Mouse (Mus musculus) 3134 (cell line): Measurements from ENCODE around the gene Fndc11.
A peak's percentile ranks its signal among the peaks of the same experiment; 100 is the strongest.
"Not testable (repeated sequence)": the region's sequence is repeated elsewhere in the genome, so short reads cannot be mapped to it uniquely, and the experiment has no call there.

Experiments
- DNase-seq: peaks from one replicate; pipeline ENCODE4 v3.0.0-alpha.2; 2011; ENCODE audit warnings: low spot score; ENCODE audit not compliant: insufficient read length; ENCODE audit errors: extremely low read depth

Fndc11 gene

DNA sequence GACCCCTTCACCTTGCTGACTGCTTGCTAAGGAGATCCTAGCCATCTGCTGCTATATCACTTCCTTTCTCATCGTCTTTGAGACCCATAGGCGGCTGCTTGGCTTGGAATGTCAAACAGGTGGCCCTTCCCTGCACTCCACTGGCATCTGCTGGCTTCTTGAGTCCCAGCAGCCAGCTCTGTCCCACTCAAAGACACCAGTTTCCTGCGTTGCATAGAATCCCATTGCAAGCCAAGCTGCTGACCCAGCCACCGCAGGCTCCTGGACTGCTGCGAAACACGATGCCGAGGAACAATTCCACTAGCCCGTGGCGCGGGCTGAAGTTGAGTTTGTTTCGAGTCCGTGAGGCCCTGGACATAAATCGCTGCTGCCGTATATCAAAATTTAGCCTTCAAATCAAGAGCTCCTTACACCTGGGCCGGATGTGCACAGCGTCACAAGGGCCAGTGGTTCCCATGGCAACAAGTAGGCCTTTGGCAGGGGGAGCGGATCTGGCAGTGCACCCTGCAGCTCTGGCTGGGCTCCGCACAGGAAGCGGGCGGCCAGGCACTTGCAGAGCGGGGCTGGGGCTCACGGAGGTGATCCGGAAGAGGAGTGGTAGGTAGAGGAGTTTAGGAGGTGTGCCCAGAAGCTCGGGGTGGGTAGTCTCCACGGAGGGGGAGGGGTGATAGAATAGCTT, at the start of gene Fndc11:
Fndc11 (plus strand) TSS at position 476 of the 679 bp plus-strand sequence.
- no peak for DNase-seq

GRCm38 (mm10) chr2:181174646-181175045, 45.2 kb upstream of the Fndc11 start:
- no peak for DNase-seq

- DNase-seq = no peak
Observed at GRCm38 (mm10) chr2:181178015-181178414, 41.8 kb upstream of the Fndc11 start.

DNA sequence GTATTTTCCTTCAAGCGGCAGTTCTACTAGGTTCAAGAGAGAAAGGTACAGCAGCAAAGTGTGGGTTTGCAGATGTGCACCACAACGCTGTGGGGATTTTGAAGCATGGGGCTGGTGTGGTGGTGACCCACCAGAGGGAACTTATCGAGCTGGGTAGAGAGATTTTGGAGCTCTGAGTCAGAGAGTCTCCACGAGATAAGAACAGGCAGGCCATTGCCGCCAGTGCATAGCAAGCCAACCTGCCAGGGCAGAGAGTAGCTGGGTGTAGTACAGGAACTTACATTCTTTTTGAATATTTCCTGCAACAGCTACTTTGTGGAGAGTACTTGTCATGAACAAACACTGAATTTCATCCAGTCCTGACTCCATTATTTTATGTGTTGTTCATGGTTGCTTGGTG, 41.3 kb upstream of the Fndc11 start:
- no peak for DNase-seq

DNA sequence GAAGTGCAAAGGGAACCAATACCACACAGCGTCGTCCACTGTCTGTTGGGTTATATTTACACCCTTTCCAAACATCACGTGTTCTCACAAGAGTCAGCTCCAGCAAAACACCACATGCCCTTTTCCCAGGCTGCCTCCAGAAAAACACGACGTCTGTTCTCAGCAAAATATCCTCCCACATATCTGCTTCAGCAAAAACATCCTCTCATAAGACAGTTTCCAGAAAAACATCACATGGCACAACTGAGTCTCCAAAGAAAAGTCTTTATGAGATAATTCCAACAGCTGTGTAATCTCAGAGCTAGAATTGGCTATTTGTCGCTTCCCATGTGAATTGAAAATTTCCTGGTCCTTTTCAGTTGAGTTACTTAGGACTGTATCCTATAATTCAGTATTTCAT, 38.9 kb upstream of the Fndc11 start:
- DNase-seq = no peak

GRCm38 (mm10) chr2:181186635-181187034, 33.2 kb upstream of the Fndc11 start:
- DNase-seq = peak; percentile 80

DNA sequence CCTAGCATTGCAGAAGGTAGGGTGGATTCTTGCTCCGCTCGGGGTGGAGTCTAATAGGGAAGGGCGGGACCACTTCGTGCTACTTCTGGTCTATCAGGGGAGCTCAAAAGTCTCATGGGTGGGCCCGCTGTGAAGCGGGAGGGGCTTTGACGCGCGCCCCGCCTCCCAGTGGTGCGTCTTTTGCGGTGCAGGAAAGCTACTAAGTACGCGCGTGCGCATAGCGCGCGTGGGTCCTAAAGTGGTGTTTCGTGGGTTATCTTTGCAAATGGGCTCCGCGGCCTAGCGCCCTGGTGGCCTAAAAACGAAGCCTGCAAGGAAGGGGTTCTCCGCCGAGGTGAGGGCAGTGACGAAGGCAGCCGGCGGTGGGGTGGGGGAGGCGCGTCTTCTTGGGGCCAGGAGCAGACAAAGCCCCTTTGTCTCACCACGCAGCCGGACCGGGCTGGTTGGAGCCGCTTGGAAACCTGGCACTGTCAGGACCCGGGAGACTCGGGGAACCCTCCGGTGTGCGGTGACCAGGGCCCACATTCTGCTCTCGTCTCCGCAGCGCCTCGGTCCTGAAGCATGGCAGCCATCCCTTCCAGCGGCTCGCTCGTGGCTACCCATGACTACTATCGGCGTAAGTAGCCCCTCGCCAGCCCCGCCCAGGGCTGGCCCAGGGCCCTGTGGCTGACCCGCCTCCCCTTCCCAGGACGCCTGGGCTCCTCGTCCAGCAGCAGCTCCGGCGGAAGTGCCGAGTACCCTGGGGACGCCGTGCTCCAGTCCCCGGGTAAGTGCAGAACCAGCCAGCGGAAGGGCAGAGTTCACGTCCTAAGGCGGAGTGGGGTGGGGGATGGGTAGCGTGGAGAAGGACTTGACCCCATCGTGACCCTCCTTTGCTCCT, 32.5 kb upstream of the Fndc11 start, which contains the start of gene Ppdpf:
Ppdpf (plus strand) TSS at position 127 of the 880 bp plus-strand sequence.
- DNase-seq = peak; percentile 98

- DNase-seq = no peak
Observed at GRCm38 (mm10) chr2:181188681-181189080, 31.1 kb upstream of the Fndc11 start.

- DNase-seq = no peak
Observed at GRCm38 (mm10) chr2:181189321-181189720, 30.5 kb upstream of the Fndc11 start.

DNA sequence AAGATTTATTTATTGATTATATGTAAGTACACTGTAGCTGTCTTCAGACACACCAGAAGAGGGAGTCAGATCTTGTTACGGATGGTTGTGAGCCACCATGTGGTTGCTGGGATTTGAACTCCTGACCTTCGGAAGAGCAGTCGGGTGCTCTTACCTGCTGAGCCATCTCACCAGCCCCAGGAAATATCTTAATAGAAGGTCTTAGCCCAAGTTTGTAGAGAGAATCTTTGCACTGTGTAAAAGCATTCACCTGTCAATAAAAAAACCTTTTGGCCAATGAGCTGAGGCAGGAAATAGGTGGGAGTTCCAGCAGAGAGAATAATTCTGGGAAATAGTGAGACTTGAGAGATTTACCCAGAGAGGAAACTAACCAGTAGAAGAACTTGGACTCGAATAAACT, 28.4 kb upstream of the Fndc11 start:
- not testable (repeated sequence) for DNase-seq

DNA sequence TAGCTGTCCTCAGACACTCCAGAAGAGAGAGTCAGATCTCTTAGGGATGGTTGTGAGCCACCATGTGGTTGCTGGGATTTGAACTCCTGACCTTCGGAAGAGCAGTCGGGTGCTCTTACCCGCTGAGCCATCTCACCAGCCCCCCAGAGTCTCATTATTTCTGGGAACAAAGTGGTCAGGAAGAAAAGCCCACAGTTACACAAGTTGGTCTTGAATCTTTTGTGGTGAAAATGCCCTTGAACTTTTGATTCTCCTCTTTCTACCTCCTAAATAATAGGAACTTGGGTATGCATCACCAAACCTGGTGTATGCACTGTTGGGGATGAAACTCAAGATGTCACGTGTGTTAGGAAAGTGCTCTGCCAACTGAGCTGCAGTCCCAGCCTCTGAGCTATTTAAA, 27.9 kb upstream of the Fndc11 start:
- DNase-seq = no peak

DNA sequence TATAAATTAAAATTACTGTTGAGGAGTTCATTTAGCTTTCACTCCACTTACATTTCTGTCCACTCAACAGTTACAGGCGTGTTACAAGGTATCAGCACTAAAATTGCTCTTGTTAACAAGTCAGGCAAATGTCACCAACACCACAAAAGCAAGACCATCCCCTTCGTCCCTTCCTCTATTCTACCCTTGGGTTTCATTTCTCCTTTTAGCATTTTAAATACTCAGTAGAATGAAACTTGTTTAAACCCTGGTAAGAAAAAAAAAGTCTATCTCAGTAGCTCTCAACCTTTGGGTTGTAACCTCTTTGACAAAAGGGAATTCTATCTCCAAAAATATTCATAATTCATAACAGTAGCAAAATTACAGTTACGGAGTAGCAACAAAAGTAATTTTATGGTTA, 26.8 kb upstream of the Fndc11 start:
- DNase-seq = no peak

GRCm38 (mm10) chr2:181196628-181197300, 23.0 kb upstream of the Fndc11 start:
- DNase-seq = no peak

- no peak for DNase-seq
Observed at GRCm38 (mm10) chr2:181201606-181202005, 18.2 kb upstream of the Fndc11 start.

- DNase-seq = no peak
Observed at GRCm38 (mm10) chr2:181202422-181202821, 17.4 kb upstream of the Fndc11 start, which contains the start of gene Ptk6. TSS of gene Ptk6 (minus strand) at chr2:181202789.

- DNase-seq = no peak
Observed at GRCm38 (mm10) chr2:181202886-181203285, 16.9 kb upstream of the Fndc11 start.

DNA sequence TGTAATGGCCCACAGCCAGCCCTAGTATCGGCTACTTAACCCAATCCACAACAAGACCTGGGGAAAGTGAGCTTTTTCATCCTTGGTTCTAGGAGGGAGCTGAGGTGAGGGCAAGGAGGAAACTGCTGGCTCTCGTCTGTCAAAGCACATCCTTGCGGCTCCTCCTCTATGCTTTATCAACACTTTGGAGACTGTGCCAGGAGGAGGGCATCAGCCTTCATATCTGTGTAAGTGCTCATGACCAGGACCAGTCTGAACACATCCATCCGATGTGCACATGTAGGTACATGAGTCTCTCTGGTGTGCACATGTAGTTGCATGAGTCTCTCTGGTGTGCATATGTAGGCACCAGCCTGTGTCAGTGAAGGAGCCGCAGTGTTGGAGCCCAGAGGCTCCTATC, 14.1 kb upstream of the Fndc11 start:
- no peak for DNase-seq

GRCm38 (mm10) chr2:181206118-181206517, 13.7 kb upstream of the Fndc11 start:
- no peak for DNase-seq

GRCm38 (mm10) chr2:181212389-181213020, 7.3 kb upstream of the Fndc11 start:
- DNase-seq = no peak

DNA sequence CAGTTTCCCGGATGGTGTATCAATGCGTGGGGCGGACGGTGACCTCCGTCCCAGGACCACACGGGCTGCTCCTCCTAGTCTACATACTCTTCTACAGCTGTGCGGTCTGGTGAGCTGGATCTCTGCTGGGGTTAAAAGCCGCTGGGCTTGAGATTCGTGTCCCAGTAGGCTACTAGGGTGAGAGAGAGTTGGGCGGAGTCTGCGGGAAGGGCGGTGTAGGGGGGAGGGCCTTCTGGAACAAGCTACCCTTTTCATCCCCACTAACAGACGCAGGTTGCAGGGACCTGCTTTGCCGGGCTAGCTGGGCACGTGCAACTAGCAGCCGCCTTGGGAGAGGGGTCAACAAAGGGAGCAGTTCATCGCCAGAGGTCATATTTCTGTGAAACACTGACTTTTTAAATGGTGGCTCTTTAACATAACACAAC, 6.8 kb upstream of the Fndc11 start, which contains the start of gene Srms:
Srms (minus strand) TSS at position 165 of the 425 bp plus-strand sequence.
- DNase-seq = no peak

- no peak for DNase-seq
Observed at GRCm38 (mm10) chr2:181216037-181216436, 3.8 kb upstream of the Fndc11 start.
